Mouse (Mus musculus): Measurements from ENCODE around the gene Hivep1. TPM values are rescaled to one million over a fixed set of nuclear protein-coding genes. Genes with fewer than 3 reads are reported as not detected.

Gene Hivep1
- 14.3 and 24.2 TPM in 2 replicates for polyA plus RNA-seq (2012; ENCODE audit: insufficient read depth, insufficient read length, missing spikeins)

DNA sequence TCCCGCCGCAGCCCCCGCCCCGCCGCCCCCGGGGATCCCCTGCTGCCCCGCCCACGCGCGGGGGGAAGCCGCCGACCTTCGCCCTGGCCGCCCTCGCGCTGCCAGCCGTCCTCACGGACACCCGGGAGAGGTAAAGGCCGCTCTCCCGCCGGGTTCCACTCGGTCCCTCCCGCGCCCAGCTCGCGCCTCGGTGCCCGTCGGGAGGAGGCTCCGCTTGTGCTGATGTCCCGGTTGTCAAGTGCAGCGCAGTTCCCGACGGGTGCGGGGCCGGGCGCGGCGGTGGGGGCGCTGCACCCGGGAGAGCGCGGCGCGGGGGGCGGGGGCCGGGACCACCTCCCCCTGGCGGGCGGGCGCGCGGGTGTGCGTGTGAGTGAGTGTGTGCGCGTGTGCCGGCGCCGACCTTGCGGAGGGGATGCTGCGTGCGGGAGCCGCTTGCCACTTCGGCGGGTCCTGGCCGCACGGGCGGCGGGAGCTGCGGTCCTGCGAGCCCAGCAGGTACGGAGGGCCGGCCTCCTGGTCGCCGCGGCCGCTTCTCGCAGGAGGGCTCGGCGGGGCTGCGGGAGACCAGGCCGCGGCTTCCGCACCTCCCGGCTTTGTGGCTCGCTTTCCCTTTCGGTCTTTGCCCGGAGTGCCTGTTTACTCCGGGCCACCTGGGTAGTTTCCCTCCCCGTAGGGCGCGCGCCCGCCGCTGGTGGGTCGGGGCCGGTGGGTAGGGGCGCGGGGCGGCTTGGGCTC lies at the start of gene Hivep1:
Gene Hivep1, plus strand, starts transcription at position 61 of the 735 bp plus-strand sequence.
- 0 out of 2 replicates have a peak, but pooled peaks cover 5% of the 10 kb centered on the region for H3K4me1 ChIP-seq (ENCODE audit: control insufficient read depth, insufficient read depth, low read length)
- TF ChIP-seq CTCF (IDR thresholded peaks at IDR 0.05; ENCODE audit: low read depth, low read length) (no peak), POLR2A (IDR thresholded peaks at IDR 0.05; ENCODE audit: borderline replicate concordance, low read depth, low read length) (no peak)
- H3K4me3 ChIP-seq (ENCODE audit: insufficient read depth, low read length): peak within 1 kb of the TSS; percentile 93
- peak within 1 kb of the TSS; percentile 89 for H3K27ac ChIP-seq (ENCODE audit: insufficient read depth, low read depth, low read length)

- H3K4me3 ChIP-seq (ENCODE audit: insufficient read depth, low read length): no peak overlapping the region
- no peak overlapping the region for H3K27ac ChIP-seq (ENCODE audit: insufficient read depth, low read depth, low read length)
- H3K4me1 ChIP-seq (ENCODE audit: control insufficient read depth, insufficient read depth, low read length): peaks cover 10% of the 10 kb centered on the region
- TF ChIP-seq CTCF (IDR thresholded peaks at IDR 0.05; ENCODE audit: low read depth, low read length): no peak
- no peak for TF ChIP-seq POLR2A (IDR thresholded peaks at IDR 0.05; ENCODE audit: borderline replicate concordance, low read depth, low read length)
Measured at GRCm38 (mm10) chr13:42015484-42016045, 36.3 kb upstream of the Hivep1 start.

DNA sequence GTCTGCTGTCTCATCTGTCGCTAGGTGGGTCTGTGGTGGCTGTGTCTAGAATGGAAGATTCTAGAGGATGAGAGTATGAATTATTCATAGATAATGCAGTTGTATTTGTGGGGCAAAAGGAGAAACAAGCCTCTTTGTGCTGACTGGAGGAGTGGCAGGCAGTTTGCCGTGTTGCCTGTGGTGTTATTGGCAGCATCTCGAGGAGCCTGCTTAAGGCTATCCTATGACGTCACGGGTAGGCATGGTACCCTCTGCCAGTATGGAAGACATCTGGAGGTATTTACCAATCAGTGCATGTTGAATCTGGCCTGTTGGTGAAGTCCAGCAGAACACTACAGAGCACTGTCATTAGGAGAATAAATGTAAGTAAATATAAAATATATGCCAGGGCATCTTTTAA lies 35.6 kb upstream of the Hivep1 start:
- Histone ChIP-seq H3K27ac (ENCODE audit: insufficient read depth, low read depth, low read length) (no peak overlapping the region), H3K4me3 (ENCODE audit: insufficient read depth, low read length) (no peak overlapping the region), H3K4me1 (ENCODE audit: control insufficient read depth, insufficient read depth, low read length) (peaks cover 10% of the 10 kb centered on the region)
- no peak for TF ChIP-seq CTCF (IDR thresholded peaks at IDR 0.05; ENCODE audit: low read depth, low read length)
- no peak for TF ChIP-seq POLR2A (IDR thresholded peaks at IDR 0.05; ENCODE audit: borderline replicate concordance, low read depth, low read length)

DNA sequence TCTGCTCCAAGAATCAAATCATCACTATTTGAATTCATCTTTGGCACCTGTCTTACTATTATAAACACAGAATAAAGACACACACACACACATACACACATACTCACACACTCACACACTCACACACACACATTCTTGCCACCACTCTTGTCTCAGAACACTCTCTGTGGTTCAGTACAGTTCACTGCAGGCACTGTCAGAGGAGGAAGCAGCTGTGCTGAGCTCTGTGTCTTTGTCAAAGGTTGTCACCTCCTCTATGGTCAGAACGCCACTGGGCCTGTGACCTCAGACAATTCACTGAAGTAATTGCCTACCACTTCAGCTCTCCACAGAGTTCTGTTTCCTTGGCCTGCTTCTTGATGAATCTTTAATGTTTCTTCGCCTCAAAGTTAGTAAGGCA lies 33.5 kb upstream of the Hivep1 start:
- TF ChIP-seq CTCF (IDR thresholded peaks at IDR 0.05; ENCODE audit: low read depth, low read length) (no peak), POLR2A (IDR thresholded peaks at IDR 0.05; ENCODE audit: borderline replicate concordance, low read depth, low read length) (no peak)

DNA sequence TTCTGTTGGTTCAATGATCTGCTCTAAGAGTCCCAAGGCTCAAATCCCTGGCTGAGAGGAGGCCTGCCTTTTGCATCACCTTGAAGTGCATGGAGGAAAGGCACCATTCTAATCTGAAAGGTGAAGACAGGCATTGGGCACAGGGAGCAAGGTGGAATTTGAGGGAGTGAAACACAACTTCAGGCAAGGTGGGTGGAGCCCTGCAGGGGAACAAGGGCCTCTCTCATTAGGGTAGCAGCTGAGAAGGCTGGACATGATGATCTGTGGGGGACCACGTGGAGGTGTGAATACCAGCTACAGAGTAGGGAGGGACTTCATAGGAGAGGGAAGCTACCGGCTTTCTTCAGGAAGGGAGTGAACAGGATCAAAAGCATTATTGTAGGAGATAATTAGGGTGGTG lies 10.6 kb upstream of the Hivep1 start:
- TF ChIP-seq CTCF (IDR thresholded peaks at IDR 0.05; ENCODE audit: low read depth, low read length) (no peak), POLR2A (IDR thresholded peaks at IDR 0.05; ENCODE audit: borderline replicate concordance, low read depth, low read length) (no peak)
- Histone ChIP-seq H3K4me3 (ENCODE audit: insufficient read depth, low read length) (no peak overlapping the region), H3K27ac (ENCODE audit: insufficient read depth, low read depth, low read length) (no peak overlapping the region), H3K4me1 (ENCODE audit: control insufficient read depth, insufficient read depth, low read length) (0 out of 2 replicates have a peak, but pooled peaks cover 5% of the 10 kb centered on the region)

More for the DNA sequence above, 33.5 kb upstream of the Hivep1 start:
- Histone ChIP-seq H3K4me3 (ENCODE audit: insufficient read depth, low read length) (no peak overlapping the region), H3K4me1 (ENCODE audit: control insufficient read depth, insufficient read depth, low read length) (peaks cover 10% of the 10 kb centered on the region), H3K27ac (ENCODE audit: insufficient read depth, low read depth, low read length) (no peak overlapping the region)

GRCm38 (mm10) chr13:42043431-42043830 lies 8.4 kb upstream of the Hivep1 start:
- H3K4me3 ChIP-seq (ENCODE audit: insufficient read depth, low read length): no peak overlapping the region
- H3K4me1 ChIP-seq (ENCODE audit: control insufficient read depth, insufficient read depth, low read length): 0 out of 2 replicates have a peak, but pooled peaks cover 2% of the 10 kb centered on the region
- TF ChIP-seq POLR2A (IDR thresholded peaks at IDR 0.05; ENCODE audit: borderline replicate concordance, low read depth, low read length) (no peak), CTCF (IDR thresholded peaks at IDR 0.05; ENCODE audit: low read depth, low read length) (no peak)
- no peak overlapping the region for H3K27ac ChIP-seq (ENCODE audit: insufficient read depth, low read depth, low read length)

DNA sequence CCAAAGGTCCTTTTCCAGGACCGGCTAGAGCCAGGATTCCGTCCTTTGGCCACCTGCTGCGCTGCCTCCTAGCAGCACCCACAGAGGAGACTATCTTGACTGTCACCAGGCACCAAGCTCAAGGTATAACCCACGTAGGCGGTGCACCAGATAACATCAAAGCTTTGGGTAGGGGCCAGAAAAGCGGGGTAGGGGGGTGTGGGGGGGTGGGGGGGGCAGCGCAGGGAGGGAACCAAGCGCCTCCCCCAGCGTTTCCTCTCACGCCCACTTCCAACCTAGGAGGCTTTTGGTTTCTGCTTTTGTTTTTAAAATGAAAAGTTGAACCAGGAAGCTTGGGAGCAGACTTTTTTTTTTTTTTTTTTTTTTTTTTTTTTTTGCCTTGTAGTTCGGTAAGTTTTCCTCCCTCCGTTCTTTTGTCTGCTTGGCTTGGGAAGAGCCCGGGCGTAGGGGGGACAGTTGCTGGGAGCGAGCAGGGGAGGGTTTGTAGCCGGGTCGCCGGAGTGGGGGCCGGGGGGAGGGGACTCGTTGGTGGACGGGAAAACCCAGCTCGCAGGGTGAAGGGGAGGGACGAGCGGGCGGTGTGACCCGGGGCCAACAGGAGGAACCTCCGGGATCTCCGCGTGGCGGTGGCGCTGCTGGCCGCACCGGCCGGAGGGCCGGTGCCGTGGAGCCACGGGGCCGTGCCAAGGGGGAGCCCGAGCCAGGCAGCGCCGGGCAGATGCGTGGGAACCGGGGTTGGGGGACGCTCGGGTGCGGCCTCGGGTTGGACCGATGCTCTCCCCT lies 2.6 kb upstream of the Hivep1 start:
- no peak for TF ChIP-seq POLR2A (IDR thresholded peaks at IDR 0.05; ENCODE audit: borderline replicate concordance, low read depth, low read length)
- Histone ChIP-seq H3K4me3 (ENCODE audit: insufficient read depth, low read length) (peak overlapping the region; percentile 98), H3K4me1 (ENCODE audit: control insufficient read depth, insufficient read depth, low read length) (0 out of 2 replicates have a peak, but pooled peaks cover 5% of the 10 kb centered on the region), H3K27ac (ENCODE audit: insufficient read depth, low read depth, low read length) (peak overlapping the region; percentile 76)

DNA sequence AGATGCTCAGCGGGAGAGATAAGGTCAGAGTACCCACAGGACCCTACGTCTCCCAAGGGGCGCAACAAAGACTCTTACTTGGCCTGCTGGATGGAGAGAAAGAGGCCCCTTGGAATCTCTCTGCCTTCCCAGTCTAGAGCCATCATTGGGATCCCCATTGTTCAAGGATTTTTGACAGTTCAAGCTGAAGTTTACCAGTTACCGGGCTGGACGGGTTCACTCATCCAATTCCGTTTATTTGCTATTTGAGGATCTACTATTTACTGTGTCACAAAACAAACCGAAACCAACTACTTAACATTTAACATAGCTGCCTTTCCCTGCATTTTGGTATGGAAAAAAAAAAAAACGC lies 2.1 kb upstream of the Hivep1 start:
- no peak for TF ChIP-seq POLR2A (IDR thresholded peaks at IDR 0.05; ENCODE audit: borderline replicate concordance, low read depth, low read length)
- no peak for TF ChIP-seq CTCF (IDR thresholded peaks at IDR 0.05; ENCODE audit: low read depth, low read length)
- Histone ChIP-seq H3K4me3 (ENCODE audit: insufficient read depth, low read length) (peak overlapping the region; percentile 98), H3K4me1 (ENCODE audit: control insufficient read depth, insufficient read depth, low read length) (0 out of 2 replicates have a peak, but pooled peaks cover 5% of the 10 kb centered on the region), H3K27ac (ENCODE audit: insufficient read depth, low read depth, low read length) (peak overlapping the region; percentile 76)

GRCm38 (mm10) chr13:42050160-42050559 lies 1.7 kb upstream of the Hivep1 start:
- Histone ChIP-seq H3K4me3 (ENCODE audit: insufficient read depth, low read length) (no peak overlapping the region), H3K4me1 (ENCODE audit: control insufficient read depth, insufficient read depth, low read length) (0 out of 2 replicates have a peak, but pooled peaks cover 5% of the 10 kb centered on the region), H3K27ac (ENCODE audit: insufficient read depth, low read depth, low read length) (no peak overlapping the region)
- TF ChIP-seq CTCF (IDR thresholded peaks at IDR 0.05; ENCODE audit: low read depth, low read length): no peak
- TF ChIP-seq POLR2A (IDR thresholded peaks at IDR 0.05; ENCODE audit: borderline replicate concordance, low read depth, low read length): no peak

All from bone marrow macrophage, adult 2 months (primary cell).